In the genomic region with DNA sequence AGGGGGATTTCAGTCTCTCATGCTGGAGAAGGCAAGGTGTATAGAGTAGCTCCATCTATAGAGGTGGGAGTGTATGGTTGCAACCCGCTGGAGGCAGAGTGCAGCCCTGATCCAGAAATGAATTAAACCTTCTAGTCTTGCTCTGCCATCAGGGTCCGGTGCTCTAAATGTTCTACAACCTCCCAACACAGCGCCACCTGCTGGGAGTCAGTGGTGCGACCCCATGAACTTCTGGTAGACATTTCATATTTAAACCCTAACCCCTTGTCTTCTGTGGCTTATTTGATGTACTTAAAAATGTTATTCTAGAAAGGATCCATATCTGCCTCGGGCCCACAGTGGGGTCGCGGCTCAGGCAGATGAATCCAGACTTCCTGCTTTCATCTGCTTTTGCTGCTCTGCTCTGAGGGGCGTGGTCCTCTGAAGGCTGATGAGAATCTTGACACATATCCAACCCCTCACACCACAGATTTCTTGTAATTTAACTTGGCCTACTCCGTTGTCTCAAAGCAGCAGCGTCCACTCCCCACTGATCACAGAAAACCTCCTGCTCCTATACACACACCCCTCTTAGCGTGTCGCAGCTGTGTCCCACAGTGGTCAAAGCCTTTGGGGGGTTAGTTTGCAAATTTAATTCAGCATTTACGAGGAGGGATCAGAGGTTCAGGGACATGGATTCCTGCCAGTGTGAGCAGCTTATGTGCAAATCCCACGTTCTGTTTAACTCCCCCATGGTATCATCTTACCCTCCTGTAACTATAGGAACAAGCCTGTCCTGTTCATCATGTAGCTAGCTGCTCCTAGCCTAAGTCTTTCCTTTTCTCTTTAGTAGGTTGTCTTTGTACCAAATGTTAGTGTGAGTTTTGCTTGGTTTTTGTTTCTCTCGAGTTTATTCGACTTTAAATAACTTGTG, we compare ENCODE assay signal across 9 mouse cellular contexts. TPM values are rescaled to one million over a fixed set of nuclear protein-coding genes. Genes with fewer than 3 reads are reported as not detected.
DNase-seq lines count a peak whose midpoint lies in the region; TF ChIP-seq lines count a peak whose summit lies in the region.
"Had no signal": no experiment of that assay in that cellular context is flagged by ENCODE, and none has a peak within 500 bp of the region (broad histone marks: within the 10 kb centered on the region; RNA-seq: fewer than 3 reads in every experiment).

No protein-coding gene starts in this region.

- TF ChIP-seq CTCF in gastrocnemius, adult 2 months (IDR thresholded peaks at IDR 0.05): peak; percentile 59

- no peak overlapping the region for H3K27ac ChIP-seq in gastrocnemius, adult 2 months
- H3K27ac ChIP-seq: liver, embryonic 13.5 days had no signal

- H3K4me3 ChIP-seq in gastrocnemius, adult 2 months: peak overlapping the region; percentile 54
- H3K4me3 ChIP-seq: liver, embryonic 13.5 days had no signal

- DNase-seq in gastrocnemius, adult 2 months: peak; percentile 35
- no peak for DNase-seq in gastrocnemius, adult 8-10 months (ENCODE audit: low spot score in 2 of 2)
- DNase-seq in urinary bladder, postnatal 25 days (ENCODE audit: low spot score): peak; percentile 16
- DNase-seq in urinary bladder, postnatal 10 days (ENCODE audit: low spot score): no peak
- DNase-seq in kidney, postnatal 14 days: peak; percentile 22
- DNase-seq in spleen, postnatal 4 days (ENCODE audit: low spot score in 2 of 2): peak; percentile 44 to 82
- DNase-seq in frontal cortex, postnatal 25 days (ENCODE audit: low spot score in 2 of 2): no peak
- DNase-seq in right cerebral cortex, postnatal 36 days (ENCODE audit: low spot score in 2 of 2): no peak
- DNase-seq: liver, embryonic 13.5 days had no signal

- intact Hi-C loops in gastrocnemius, adult 2 months (cut with DNase I): no loop called here

RNA-seq across cellular contexts. Expression of a gene that starts 3.9 kb away (rescaled TPM):
- under 1 TPM; 0.14 to 0.15 TPM for total RNA-seq in gastrocnemius, adult 2 months (2021)
- under 1 TPM in 2 of 4 experiments, not detected in 2; 0.07 to 0.19 TPM for total RNA-seq in gastrocnemius, adult 8-10 months (2022)

RNA-seq across cellular contexts. Expression of a gene that starts 10.9 kb away (rescaled TPM):
- total RNA-seq in gastrocnemius, adult 2 months (2021): 10 to 100 TPM; 13.7 to 19.3 TPM
- total RNA-seq in gastrocnemius, adult 8-10 months (2022): 10 to 100 TPM; 16.0 to 18.5 (median 16.9) TPM

RNA-seq across cellular contexts. Expression of a gene that starts 38.6 kb away (rescaled TPM):
- not detected for total RNA-seq in gastrocnemius, adult 2 months (2021)
- total RNA-seq in gastrocnemius, adult 8-10 months (2022): not detected

RNA-seq across cellular contexts. Expression of a gene that starts 55.6 kb away (rescaled TPM):
- total RNA-seq in gastrocnemius, adult 2 months (2021): not detected
- not detected for total RNA-seq in gastrocnemius, adult 8-10 months (2022)

Comparison
In these comparisons a context has a peak if more than half of its experiments do, and no peak if none do; other contexts are left out.
1. DNase-seq: peak in gastrocnemius, adult 2 months (single experiment), urinary bladder, postnatal 25 days (single experiment), kidney, postnatal 14 days (single experiment) and spleen, postnatal 4 days (2 of 2); none in gastrocnemius, adult 8-10 months (0 of 2), urinary bladder, postnatal 10 days (single experiment), frontal cortex, postnatal 25 days (0 of 2) and right cerebral cortex, postnatal 36 days (0 of 2).